ENCODE assay signal across 4 mouse cellular contexts in the genomic region with DNA sequence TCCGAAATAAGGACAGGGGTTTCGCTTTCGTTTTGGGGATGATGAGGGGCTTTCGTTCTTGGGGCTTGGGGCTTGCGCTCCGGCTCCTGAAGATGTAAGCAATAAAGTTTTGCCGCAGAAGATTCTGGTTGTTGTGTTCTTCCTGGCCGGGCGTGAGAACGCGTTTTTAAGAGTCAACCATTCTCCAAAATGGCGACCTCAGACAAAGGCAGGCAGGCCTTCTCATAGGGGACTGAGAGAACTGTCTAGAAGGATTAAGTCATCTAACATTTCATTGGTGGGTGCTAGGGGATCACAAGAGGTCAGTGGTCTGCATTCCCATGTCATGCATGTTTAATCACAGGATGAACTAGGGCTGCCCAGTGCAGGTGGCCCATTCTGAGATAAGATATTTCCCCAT. TPM values are rescaled to one million over a fixed set of nuclear protein-coding genes. Genes with fewer than 3 reads are reported as not detected.
DNase-seq lines count a peak whose midpoint lies in the region; TF ChIP-seq lines count a peak whose summit lies in the region.
"Not testable (repeated sequence)": the region's sequence is repeated elsewhere in the genome, so short reads cannot be mapped to it uniquely, and the experiment has no call there.

No protein-coding gene starts in this region.

- H3K9me3 ChIP-seq in MEL (replicated peaks; ENCODE audit: insufficient read depth, low read length) = not testable (repeated sequence)

- TF ChIP-seq CTCF in MEL (IDR thresholded peaks at IDR 0.05 in 2 of 3, conservative IDR thresholded peaks at IDR 0.05 in 1 of 3; ENCODE audit: control insufficient read depth in 1 of 3, insufficient read depth in 1 of 3, low read depth in 2 of 3, low read length in 3 of 3, poor library complexity in 1 of 3, severe bottlenecking in 1 of 3) = not testable (repeated sequence)

- peak; percentile 80 for DNase-seq in A20 (ENCODE audit: low read depth, low spot score)
- peak; percentile 76 for DNase-seq in MEL (ENCODE audit: low read depth, low spot score)
- peak; percentile 65 for DNase-seq in MN1 (ENCODE audit: low spot score)
- peak; percentile 19 for DNase-seq in heart, adult 11 months

- not testable (repeated sequence) for TF ChIP-seq RAD21 in MEL (IDR thresholded peaks at IDR 0.05; ENCODE audit: low read depth, low read length)

- H3K4me3 ChIP-seq in MEL (ENCODE audit: control insufficient read depth in 1 of 2, insufficient read depth in 1 of 2, low read depth in 2 of 2, low read length in 2 of 2) = peak overlapping the region; percentile 80 to 94

- not testable (repeated sequence) for TF ChIP-seq EP300 in MEL (IDR thresholded peaks at IDR 0.05; ENCODE audit: low read depth in 1 of 2, low read length in 2 of 2)

- peaks cover 20% of the 10 kb centered on the region for H3K79me2 ChIP-seq in MEL (ENCODE audit: control insufficient read depth, insufficient read depth, low read length, poor library complexity)

- peaks cover 0 to 17% of the 10 kb centered on the region in 2 experiments; a peak in 2 of 4 replicates for H3K36me3 ChIP-seq in MEL (ENCODE audit: control insufficient read depth in 1 of 2, insufficient read depth in 2 of 2, low read length in 2 of 2)

- not testable (repeated sequence) for H3K27me3 ChIP-seq in MEL (ENCODE audit: control insufficient read depth in 1 of 2, insufficient read depth in 2 of 2, low read length in 2 of 2)

- TF ChIP-seq POLR2A in MEL (IDR thresholded peaks at IDR 0.05; ENCODE audit: control insufficient read depth in 1 of 2, insufficient read depth in 1 of 2, low read depth in 1 of 2, low read length in 2 of 2, poor library complexity in 1 of 2) = not testable (repeated sequence)

- peak overlapping the region; percentile 62 for H3K27ac ChIP-seq in MEL (ENCODE audit: control insufficient read depth, low read depth, low read length)

- H3K4me1 ChIP-seq in MEL (ENCODE audit: control insufficient read depth in 1 of 2, insufficient read depth in 2 of 2, low read length in 2 of 2) = peaks cover 4 to 18% of the 10 kb centered on the region in 2 experiments; a peak in 3 of 4 replicates

- peak overlapping the region; percentile 80 for H3K9ac ChIP-seq in MEL (ENCODE audit: control insufficient read depth, low read depth, low read length, poor library complexity, severe bottlenecking)

TF ChIP-seq in MEL, 35 proteins besides CTCF, POLR2A, EP300 and RAD21:
- TF ChIP-seq TBP (IDR thresholded peaks at IDR 0.05; ENCODE audit: low read depth, low read length) (peak; percentile 38; the same call in 1 of the 2 replicates), HCFC1 (IDR thresholded peaks at IDR 0.05; ENCODE audit: low read depth, low read length) (peak; percentile 68), MAX (IDR thresholded peaks at IDR 0.05; ENCODE audit: low read length) (peak; percentile 47; the same call in 1 of the 2 replicates), NRF1 (IDR thresholded peaks at IDR 0.05; ENCODE audit: insufficient read depth, low read depth, low read length, poor library complexity, severe bottlenecking) (peak; percentile 55; the same call in 1 of the 2 replicates), GATA1 (IDR thresholded peaks at IDR 0.05; ENCODE audit: low read depth, low read length) (0 out of 2 replicates have a peak, but pooled peaks have one; percentile 17), SMC3 (IDR thresholded peaks at IDR 0.05; ENCODE audit: low read depth, low read length) (peak; percentile 27), ETS1 (IDR thresholded peaks at IDR 0.05; ENCODE audit: low read depth, low read length) (peak; percentile 58), MXI1 (IDR thresholded peaks at IDR 0.05; ENCODE audit: low read depth, low read length) (peak; percentile 20), MYC (IDR thresholded peaks at IDR 0.05; ENCODE audit: low read depth, low read length) (peak; percentile 44; the same call in 1 of the 2 replicates)
TF ChIP-seq in MEL: peak in this region for 9; not testable (repeated sequence) for 26.

RNA-seq across cellular contexts. Expression of gene Pkig, which starts 2.5 kb away (rescaled TPM):
- 74.6 and 79.5 TPM in 2 replicates for total RNA-seq in MEL (2012; rRNA removed)
- 100 to 1,000 TPM in 1 of 2 experiments, not detected in 1; 160 TPM for polyA plus RNA-seq in MEL (2012; ENCODE audit: insufficient read depth in 1 of 2, insufficient read length in 2 of 2, low read depth in 1 of 2, low replicate concordance in 2 of 2, missing spikeins in 1 of 2)

RNA-seq across cellular contexts. Expression of gene Serinc3, which starts 10.8 kb away (rescaled TPM):
- 326 and 348 TPM in 2 replicates for total RNA-seq in MEL (2012; rRNA removed)
- 100 to 1,000 TPM; 637 to 650 TPM for polyA plus RNA-seq in MEL (2012; ENCODE audit: insufficient read depth in 1 of 2, insufficient read length in 2 of 2, low read depth in 1 of 2, low replicate concordance in 2 of 2, missing spikeins in 1 of 2)

RNA-seq across cellular contexts. Expression of gene Ttpal, which starts 53.6 kb away (rescaled TPM):
- total RNA-seq in MEL (2012; rRNA removed) = 17.1 and 20.4 TPM in 2 replicates
- 10 to 100 TPM in 1 of 2 experiments, not detected in 1; 18.9 TPM for polyA plus RNA-seq in MEL (2012; ENCODE audit: insufficient read depth in 1 of 2, insufficient read length in 2 of 2, low read depth in 1 of 2, low replicate concordance in 2 of 2, missing spikeins in 1 of 2)

Comparison
In these comparisons a context has a peak if more than half of its experiments do, and no peak if none do; other contexts are left out.
1. Peak in every context shown above with its lines: DNase-seq, H3K4me3 ChIP-seq and H3K27ac ChIP-seq.
2. DNase-seq: peak in every context shown above with its lines; median percentile 80 in A20; 76 in MEL; 65 in MN1; 19 in heart, adult 11 months.